Mouse (Mus musculus) gastrocnemius, postnatal 10 days (tissue): ENCODE data around the gene Patl1. TPM values are rescaled to one million over a fixed set of nuclear protein-coding genes. Genes with fewer than 3 reads are reported as not detected.
"Not testable (repeated sequence)": the region's sequence is repeated elsewhere in the genome, so short reads cannot be mapped to it uniquely, and the experiment has no call there.

Experiments used
- DNase-seq: peaks from one replicate; pipeline ENCODE4 v3.0.0; 2021; ENCODE audit warnings: mixed read lengths
- long read RNA-seq, 2 experiments: library from polyadenylated mRNA; stranded (forward); transcript quantifications; one replicate each; pipeline ENCODE4 v2.0.0; 2021
- total RNA-seq, 2 experiments: library from RNA; stranded (reverse); gene quantifications; 2 replicates each; pipeline ENCODE4 v1.2.3; 2021

Patl1 gene
- 10 to 100 TPM; 25.1 to 28.3 TPM for total RNA-seq
- long read RNA-seq, experiment 1, full-length matches to known transcripts: 18 of 30 reads
- long read RNA-seq, experiment 1, partial matches to known transcripts: 9 of 30 reads
- long read RNA-seq, experiment 1, other reads (novel, unspliced or antisense): 3 of 30 reads
- long read RNA-seq, experiment 2, full-length matches to known transcripts: 15 of 26 reads
- long read RNA-seq, experiment 2, partial matches to known transcripts: 8 of 26 reads
- long read RNA-seq, experiment 2, other reads (novel, unspliced or antisense): 3 of 26 reads

GRCm38 (mm10) chr19:11912037-11912532 is at the start of gene Patl1:
Gene Patl1, plus strand, starts transcription at chr19:11912399.
- peak; percentile 98 for DNase-seq

- DNase-seq: no peak
Observed at GRCm38 (mm10) chr19:11867837-11868236, 44.4 kb upstream of the Patl1 start.

- no peak for DNase-seq
Observed at GRCm38 (mm10) chr19:11875006-11875405, 37.2 kb upstream of the Patl1 start, which contains the start of gene Olfr1419. Gene Olfr1419, minus strand, starts transcription at chr19:11875106.

- DNase-seq: not testable (repeated sequence)
Observed at GRCm38 (mm10) chr19:11878404-11878803, 33.8 kb upstream of the Patl1 start.

- DNase-seq: no peak
Observed at GRCm38 (mm10) chr19:11886265-11886664, 25.9 kb upstream of the Patl1 start, which contains the start of gene Olfr1420. Gene Olfr1420, plus strand, starts transcription at chr19:11886565.

GRCm38 (mm10) chr19:11911021-11911420 is 1.2 kb upstream of the Patl1 start:
- no peak for DNase-seq

- peak; percentile 37 for DNase-seq
Observed at GRCm38 (mm10) chr19:11911603-11912002, 596 bp upstream of the Patl1 start.

- DNase-seq: peak; percentile 65
Observed at GRCm38 (mm10) chr19:11912533-11913121, 428 bp downstream of the Patl1 start.

GRCm38 (mm10) chr19:11915804-11916203 is 3.6 kb downstream of the Patl1 start:
- no peak for DNase-seq

- DNase-seq: no peak
Observed at GRCm38 (mm10) chr19:11922068-11922467, 9.9 kb downstream of the Patl1 start.

- not testable (repeated sequence) for DNase-seq
Observed at GRCm38 (mm10) chr19:11922515-11922914, 10.3 kb downstream of the Patl1 start.

GRCm38 (mm10) chr19:11926380-11926779 is 14.2 kb downstream of the Patl1 start:
- no peak for DNase-seq

- no peak for DNase-seq
Observed at GRCm38 (mm10) chr19:11928025-11928748, 16.0 kb downstream of the Patl1 start.

- DNase-seq: not testable (repeated sequence)
Observed at GRCm38 (mm10) chr19:11946460-11946859, 34.3 kb downstream of the Patl1 start.

GRCm38 (mm10) chr19:11949878-11950277 is 37.7 kb downstream of the Patl1 start:
- DNase-seq: no peak

- DNase-seq: no peak
Observed at GRCm38 (mm10) chr19:11950747-11951146, 38.5 kb downstream of the Patl1 start.

GRCm38 (mm10) chr19:11954206-11954605 is 42.0 kb downstream of the Patl1 start:
- no peak for DNase-seq

- DNase-seq: no peak
Observed at GRCm38 (mm10) chr19:11956636-11957035, 44.4 kb downstream of the Patl1 start.

- DNase-seq: no peak
Observed at GRCm38 (mm10) chr19:11957396-11957795, 45.2 kb downstream of the Patl1 start.

GRCm38 (mm10) chr19:11957846-11958245 is 45.6 kb downstream of the Patl1 start:
- no peak for DNase-seq

- no peak for DNase-seq
Observed at GRCm38 (mm10) chr19:11964266-11964665, 52.1 kb downstream of the Patl1 start.

- DNase-seq: peak; percentile 97
Observed at GRCm38 (mm10) chr19:11965023-11965942, 53.1 kb downstream of the Patl1 start, which contains the start of gene Osbp. Gene Osbp, plus strand, starts transcription at chr19:11965941.
